Mouse (Mus musculus) liver, adult 2 months (tissue): ENCODE results near the gene Ralgps1.

Experiments used
- CTCF ChIP-seq: fragments of 200-500 bp; IDR thresholded peaks from 2 replicates; pipeline ENCODE4 v1.5.1; 2011; ENCODE audit warnings: low read depth, low read length, control low read depth
- POLR2A ChIP-seq: fragments of 200-500 bp; IDR thresholded peaks from 2 replicates; pipeline ENCODE4 v1.6.1; 2011; ENCODE audit warnings: low read length, control low read depth; ENCODE audit not compliant: insufficient read depth; ENCODE audit errors: extremely low read depth

GRCm38 (mm10) chr2:33218903-33219625 is 152.2 kb downstream of the Ralgps1 start:
- TF ChIP-seq POLR2A (no peak), CTCF (peak; percentile 56)
